Mouse (Mus musculus) E14TG2a.4 (cell line): Measurements from ENCODE around the gene Dner.

Experiments used
- CTCF ChIP-seq: conservative IDR thresholded peaks from 2 replicates; pipeline ENCODE4 v1.5.1; 2014; ENCODE audit warnings: low read length
- POU5F1 ChIP-seq: IDR thresholded peaks from 2 replicates; pipeline ENCODE4 v1.6.1; 2014; ENCODE audit warnings: low read length, borderline replicate concordance

GRCm38 (mm10) chr1:84507568-84507967, 188.5 kb downstream of the Dner start:
- TF ChIP-seq CTCF (no peak), POU5F1 (no peak)
